Mouse (Mus musculus) ES-Bruce4 (cell line): Measurements from ENCODE around the gene Tmem56.

Source experiments
- CTCF ChIP-seq: IDR thresholded peaks from one replicate; pipeline ENCODE4 v1.8.1; 2011; ENCODE audit warnings: low read depth, low read length
- EP300 ChIP-seq: IDR thresholded peaks from 2 replicates; pipeline ENCODE4 v1.6.1; 2011; ENCODE audit warnings: low read depth, low read length; ENCODE audit not compliant: insufficient read depth

DNA sequence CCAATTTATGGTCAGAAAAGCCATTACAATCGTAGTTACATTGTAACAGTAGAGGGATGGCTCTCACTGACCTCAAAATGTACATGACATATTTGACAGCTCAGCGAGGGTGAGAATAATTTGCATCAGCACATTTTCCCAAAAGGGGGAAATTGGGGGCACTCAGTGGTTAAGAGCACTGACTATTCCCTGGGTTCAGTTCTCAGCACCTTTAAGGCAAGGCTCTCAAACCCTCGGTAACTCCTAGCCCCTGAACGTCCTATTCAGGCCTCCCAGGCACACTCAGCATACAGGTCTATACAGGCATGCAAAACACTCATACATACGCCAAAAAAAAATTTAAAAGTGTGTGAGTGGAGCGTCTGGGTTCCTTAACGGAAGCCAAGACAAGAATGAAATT, 112.3 kb downstream of the Tmem56 start:
- TF ChIP-seq EP300 (no peak), CTCF (no peak)
